Mouse (Mus musculus): ENCODE measurements at regions not wholly inside any gene's neighbourhood (a gene's known extent, or its start where the extent isn't known, plus 50 kb on each side); places are given as distances from the start of the nearest gene placed in this dataset.

GRCm38 (mm10) chr13:54308591-54308990 is 62.6 kb upstream of the Cplx2 start:
- Histone ChIP-seq H3K4me2 (ENCODE audit: low read depth) (no peak overlapping the region), H3K9me3 (ENCODE audit: low read length) (no peaks in the 10 kb centered on the region), H3K36me3 (ENCODE audit: insufficient read depth) (peaks cover 7% of the 10 kb centered on the region), H3K4me1 (ENCODE audit: insufficient read depth) (peaks cover 24% of the 10 kb centered on the region), H3K9ac (no peak overlapping the region), H3K27ac (ENCODE audit: low read depth, low read length) (peak overlapping the region; percentile 79), H3K4me3 (ENCODE audit: low read depth, low read length) (no peak overlapping the region), H3K27me3 (ENCODE audit: insufficient read depth, low read length) (no peaks in the 10 kb centered on the region)
- DNase-seq = no peak
- no peak for ATAC-seq
- no peak for TF ChIP-seq CTCF (IDR thresholded peaks at IDR 0.05; ENCODE audit: low read depth)
- WGBS = 9% methylated on average over 2 of the region's 2 CpGs

DNA sequence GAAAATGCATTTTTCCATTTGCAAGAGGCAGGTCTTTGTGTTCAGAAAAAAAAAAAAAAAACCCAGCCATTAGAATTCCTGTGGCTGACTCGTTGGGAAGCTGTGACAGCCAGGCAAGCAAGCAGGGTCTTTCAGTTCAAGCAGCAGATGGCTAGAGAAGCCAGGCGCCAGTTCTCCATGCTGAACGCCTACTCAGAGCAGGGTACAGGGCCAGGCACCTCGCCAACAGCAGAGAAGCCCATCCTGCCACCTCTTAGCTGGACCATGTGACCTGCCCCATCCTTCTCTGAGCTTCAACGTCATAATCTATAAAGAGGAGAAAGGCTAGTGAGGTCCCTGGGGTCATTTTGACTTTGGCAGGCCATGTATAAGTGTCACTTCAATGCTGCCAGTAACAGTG is 61.8 kb upstream of the Cplx2 start:
- H3K4me1 ChIP-seq (ENCODE audit: insufficient read depth) = peaks cover 17% of the 10 kb centered on the region
- peaks cover 7% of the 10 kb centered on the region for H3K36me3 ChIP-seq (ENCODE audit: insufficient read depth)
- DNase-seq (peak; percentile 77), ATAC-seq (peak; percentile 89)
- no peak overlapping the region for H3K4me2 ChIP-seq (ENCODE audit: low read depth)
- H3K9ac ChIP-seq = no peak overlapping the region
- WGBS = 6% methylated on average over 5 of the region's 5 CpGs
- H3K27ac ChIP-seq (ENCODE audit: low read depth, low read length) = peak overlapping the region; percentile 79
- H3K27me3 ChIP-seq (ENCODE audit: insufficient read depth, low read length) = no peaks in the 10 kb centered on the region
- H3K9me3 ChIP-seq (ENCODE audit: low read length) = no peaks in the 10 kb centered on the region
- H3K4me3 ChIP-seq (ENCODE audit: low read depth, low read length) = no peak overlapping the region
- no peak for TF ChIP-seq CTCF (IDR thresholded peaks at IDR 0.05; ENCODE audit: low read depth)

- peaks cover 16% of the 10 kb centered on the region for H3K4me1 ChIP-seq (ENCODE audit: insufficient read depth)
- H3K9ac ChIP-seq = no peak overlapping the region
- H3K27ac ChIP-seq (ENCODE audit: low read depth, low read length) = 0 out of 2 replicates have a peak overlapping the region, but pooled peaks have one; percentile 79
- H3K27me3 ChIP-seq (ENCODE audit: insufficient read depth, low read length) = no peaks in the 10 kb centered on the region
- DNase-seq (no peak), ATAC-seq (no peak)
- H3K36me3 ChIP-seq (ENCODE audit: insufficient read depth) = peaks cover 7% of the 10 kb centered on the region
- no peak overlapping the region for H3K4me2 ChIP-seq (ENCODE audit: low read depth)
- no peak for TF ChIP-seq CTCF (IDR thresholded peaks at IDR 0.05; ENCODE audit: low read depth)
- H3K4me3 ChIP-seq (ENCODE audit: low read depth, low read length) = no peak overlapping the region
- 55% methylated on average over 4 of the region's 4 CpGs for WGBS
- H3K9me3 ChIP-seq (ENCODE audit: low read length) = no peaks in the 10 kb centered on the region
Observed at GRCm38 (mm10) chr13:54310144-54310543, 61.0 kb upstream of the Cplx2 start.

GRCm38 (mm10) chr13:54311327-54312026 is 59.7 kb upstream of the Cplx2 start:
- WGBS = 77% methylated on average over 4 of the region's 4 CpGs

DNA sequence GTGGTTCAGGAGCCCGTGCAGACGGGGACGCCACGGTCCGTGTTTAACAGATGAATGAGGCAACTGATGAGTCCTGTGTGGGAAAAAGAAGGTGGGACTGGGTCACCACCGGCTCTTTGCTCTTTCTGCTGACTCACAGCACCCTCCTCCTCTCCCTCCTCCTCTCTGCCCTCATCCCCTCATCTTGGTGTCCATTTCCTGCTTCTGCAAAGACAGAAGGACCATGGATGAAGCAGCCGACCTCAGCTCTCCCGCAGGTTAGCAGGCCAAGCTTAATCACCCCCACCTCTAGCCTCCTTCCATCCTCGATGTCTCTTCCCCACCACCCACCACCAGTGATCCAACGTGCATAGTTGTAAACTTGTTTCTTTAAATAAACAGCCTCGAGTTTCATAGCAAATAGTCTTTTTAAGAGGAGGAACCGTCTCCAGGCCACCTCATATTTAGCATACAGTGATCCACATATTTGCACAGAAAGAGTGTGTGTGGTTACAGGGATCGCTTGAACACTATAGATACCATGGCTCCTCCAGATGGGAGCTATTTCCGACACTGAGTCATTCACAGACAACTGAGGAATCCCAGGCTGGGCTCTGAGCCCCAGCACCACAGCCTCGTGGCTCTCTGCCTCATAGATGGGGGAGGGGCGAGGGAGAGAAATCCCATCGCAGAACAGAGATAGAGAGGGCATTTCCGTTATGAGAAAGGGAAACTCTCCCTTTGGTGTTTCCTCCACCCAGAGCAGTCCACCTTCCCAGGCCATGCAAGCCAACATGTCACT is 58.6 kb upstream of the Cplx2 start:
- Histone ChIP-seq H3K9me3 (ENCODE audit: low read length) (no peaks in the 10 kb centered on the region), H3K4me3 (ENCODE audit: low read depth, low read length) (no peak overlapping the region), H3K9ac (no peak overlapping the region), H3K4me2 (ENCODE audit: low read depth) (no peak overlapping the region), H3K4me1 (ENCODE audit: insufficient read depth) (peaks cover 15% of the 10 kb centered on the region), H3K27me3 (ENCODE audit: insufficient read depth, low read length) (no peaks in the 10 kb centered on the region), H3K27ac (ENCODE audit: low read depth, low read length) (no peak overlapping the region), H3K36me3 (ENCODE audit: insufficient read depth) (peaks cover 11% of the 10 kb centered on the region)
- no peak for TF ChIP-seq CTCF (IDR thresholded peaks at IDR 0.05; ENCODE audit: low read depth)
- DNase-seq (peak; percentile 65), ATAC-seq (peak; percentile 61)
- WGBS = 73% methylated on average over 18 of the region's 18 CpGs

More at GRCm38 (mm10) chr13:54311327-54312026, 59.7 kb upstream of the Cplx2 start:
- Histone ChIP-seq H3K27me3 (ENCODE audit: insufficient read depth, low read length) (no peaks in the 10 kb centered on the region), H3K36me3 (ENCODE audit: insufficient read depth) (peaks cover 11% of the 10 kb centered on the region), H3K4me3 (ENCODE audit: low read depth, low read length) (no peak overlapping the region), H3K27ac (ENCODE audit: low read depth, low read length) (no peak overlapping the region), H3K9ac (no peak overlapping the region), H3K4me1 (ENCODE audit: insufficient read depth) (peaks cover 16% of the 10 kb centered on the region), H3K9me3 (ENCODE audit: low read length) (no peaks in the 10 kb centered on the region), H3K4me2 (ENCODE audit: low read depth) (no peak overlapping the region)
- ATAC-seq (no peak), DNase-seq (no peak)
- TF ChIP-seq CTCF (IDR thresholded peaks at IDR 0.05; ENCODE audit: low read depth) = no peak

- ATAC-seq (no peak), DNase-seq (no peak)
- TF ChIP-seq CTCF (IDR thresholded peaks at IDR 0.05; ENCODE audit: low read depth) = no peak
- Histone ChIP-seq H3K9ac (no peak overlapping the region), H3K27me3 (ENCODE audit: insufficient read depth, low read length) (no peaks in the 10 kb centered on the region), H3K9me3 (ENCODE audit: low read length) (no peaks in the 10 kb centered on the region), H3K4me3 (ENCODE audit: low read depth, low read length) (no peak overlapping the region), H3K4me2 (ENCODE audit: low read depth) (no peak overlapping the region), H3K4me1 (ENCODE audit: insufficient read depth) (no peaks in the 10 kb centered on the region), H3K36me3 (ENCODE audit: insufficient read depth) (peaks cover 11% of the 10 kb centered on the region), H3K27ac (ENCODE audit: low read depth, low read length) (no peak overlapping the region)
- 91% methylated on average over 3 of the region's 3 CpGs for WGBS
Observed at GRCm38 (mm10) chr13:54315333-54315732, 55.8 kb upstream of the Cplx2 start.

GRCm38 (mm10) chr13:54316907-54317306 is 54.2 kb upstream of the Cplx2 start:
- TF ChIP-seq CTCF (IDR thresholded peaks at IDR 0.05; ENCODE audit: low read depth) = no peak
- Histone ChIP-seq H3K27ac (ENCODE audit: low read depth, low read length) (no peak overlapping the region), H3K9ac (no peak overlapping the region), H3K4me2 (ENCODE audit: low read depth) (no peak overlapping the region), H3K4me3 (ENCODE audit: low read depth, low read length) (no peak overlapping the region), H3K36me3 (ENCODE audit: insufficient read depth) (peaks cover 11% of the 10 kb centered on the region; the same call in 1 of the 2 replicates), H3K4me1 (ENCODE audit: insufficient read depth) (no peaks in the 10 kb centered on the region), H3K9me3 (ENCODE audit: low read length) (no peaks in the 10 kb centered on the region), H3K27me3 (ENCODE audit: insufficient read depth, low read length) (no peaks in the 10 kb centered on the region)
- WGBS = 88% methylated on average over 6 of the region's 6 CpGs
- ATAC-seq = no peak
- DNase-seq = no peak
